Mouse (Mus musculus) spleen, adult 10 weeks (tissue): Measurements from ENCODE around the gene Spin4. TPM values are rescaled to one million over a fixed set of nuclear protein-coding genes. Genes with fewer than 3 reads are reported as not detected.

Experiments used
- polyA plus RNA-seq: library from polyadenylated mRNA; stranded (reverse); fragments of 350-450 nt; fragmentation: Illumina TruSeq; extraction: RNeasy Lipid Tissue Mini Kit (QIAGEN cat#74804); gene quantifications from one replicate; pipeline ENCODE4 v1.2.3, GENCODE M21; 2015; ENCODE audit warnings: low replicate concordance; ENCODE audit not compliant: insufficient read depth

Gene Spin4
- polyA plus RNA-seq, result 0.50 TPM

GRCm38 (mm10) chrX:95026361-95026892 lies at the start of gene Spin4:
Spin4 (minus strand) TSS chrX:95026682.

Other genes starting within 250 kb of the Spin4 start
- gene Arhgef9, start 170.2 kb upstream of the Spin4 start, polyA plus RNA-seq, result 2.9 TPM